Mouse (Mus musculus) lung, adult 2 months (tissue): ENCODE measurements around the gene Rtn1. TPM values are rescaled to one million over a fixed set of nuclear protein-coding genes. Genes with fewer than 3 reads are reported as not detected.

ENCODE experiments used
- DNase-seq: peaks from one replicate; pipeline ENCODE4 v3.0.0; 2022
- H3K4me1 ChIP-seq: fragments of 200-500 bp; 2 replicates; pipeline ENCODE4 v1.6.1; 2011; ENCODE audit warnings: low read length; ENCODE audit not compliant: control insufficient read depth, insufficient read depth
- H3K4me3 ChIP-seq: fragments of 200-500 bp; replicated peaks from 2 replicates; pipeline ENCODE3; 2011; ENCODE audit warnings: low read depth, mild to moderate bottlenecking, control low read depth, low read length; ENCODE audit errors: extremely low read depth
- CTCF ChIP-seq: fragments of 200-500 bp; IDR thresholded peaks from 2 replicates; pipeline ENCODE4 v1.5.1; 2011; ENCODE audit warnings: mild to moderate bottlenecking, low read length, control low read depth; ENCODE audit not compliant: insufficient read depth
- POLR2A ChIP-seq: fragments of 200-500 bp; IDR thresholded peaks from 2 replicates; pipeline ENCODE4 v1.6.1; 2011; ENCODE audit warnings: low read depth, mild to moderate bottlenecking, control low read depth, low read length, borderline replicate concordance; ENCODE audit errors: extremely low read depth
- WGBS: fragments of 180-500 bp; shearing (Covaris S2); methylation state at CpG from one replicate; pipeline ENCODE4 v1.1.7; 2018; 5-methylcytosine and 5-hydroxymethylcytosine counted together
- polyA plus RNA-seq: library from polyadenylated mRNA; depleted of rRNA; stranded (reverse); fragments of >200 nt; gene quantifications from 2 replicates; pipeline ENCODE4 v1.2.3, GENCODE M21; 2012; rRNA removed

Gene Rtn1
- polyA plus RNA-seq: 7.5 and 9.2 TPM in 2 replicates

- H3K4me1 ChIP-seq: no peaks in the 10 kb centered on the region
- TF ChIP-seq CTCF (no peak), POLR2A (no peak)
- WGBS: 44% methylated on average over 6 of the region's 6 CpGs
Observed at GRCm38 (mm10) chr12:72408954-72409353, at the start of gene Rtn1. Gene Rtn1, minus strand, starts transcription at chr12:72409054.

GRCm38 (mm10) chr12:72453941-72454340, 45.1 kb upstream of the Rtn1 start:
- no peak for TF ChIP-seq POLR2A
- TF ChIP-seq CTCF: no peak
- H3K4me1 ChIP-seq: no peaks in the 10 kb centered on the region

More at GRCm38 (mm10) chr12:72408954-72409353, at the start of gene Rtn1:
- no peak for DNase-seq
- H3K4me3 ChIP-seq: peak within 1 kb of the TSS; percentile 55

GRCm38 (mm10) chr12:72441839-72442576, 33.2 kb upstream of the Rtn1 start, which contains the start of gene Lrrc9:
Gene Lrrc9, plus strand, starts transcription at chr12:72441866.
- no peak for DNase-seq

More at GRCm38 (mm10) chr12:72453941-72454340, 45.1 kb upstream of the Rtn1 start:
- WGBS: 62% methylated on average over 17 of the region's 17 CpGs
- no peak overlapping the region for H3K4me3 ChIP-seq
- no peak for DNase-seq

GRCm38 (mm10) chr12:72438961-72439480, 30.2 kb upstream of the Rtn1 start:
- DNase-seq: no peak
- Histone ChIP-seq H3K4me3 (no peak overlapping the region), H3K4me1 (peaks cover 2% of the 10 kb centered on the region; the same call in 1 of the 2 replicates)
- 47% methylated on average over 6 of the region's 6 CpGs for WGBS
- TF ChIP-seq CTCF (no peak), POLR2A (no peak)

More at GRCm38 (mm10) chr12:72441839-72442576, 33.2 kb upstream of the Rtn1 start, which contains the start of gene Lrrc9:
- Histone ChIP-seq H3K4me3 (peak within 1 kb of the TSS; percentile 57), H3K4me1 (peaks cover 2% of the 10 kb centered on the region; the same call in 1 of the 2 replicates)
- 5% methylated on average over 31 of the region's 31 CpGs for WGBS
- TF ChIP-seq CTCF (no peak), POLR2A (peak; percentile 44; the same call in 1 of the 2 replicates)

- no peak overlapping the region for H3K4me3 ChIP-seq
- H3K4me1 ChIP-seq: peaks cover 6% of the 10 kb centered on the region
- no peak for TF ChIP-seq CTCF
- no peak for TF ChIP-seq POLR2A
- WGBS: 78% methylated on average over 10 of the region's 10 CpGs
- no peak for DNase-seq
Observed at GRCm38 (mm10) chr12:72437676-72438341, 29.0 kb upstream of the Rtn1 start.

GRCm38 (mm10) chr12:72433241-72433865, 24.5 kb upstream of the Rtn1 start:
- Histone ChIP-seq H3K4me3 (no peak overlapping the region), H3K4me1 (peaks cover 4% of the 10 kb centered on the region)
- no peak for DNase-seq
- WGBS: 29% methylated on average over 9 of the region's 9 CpGs
- TF ChIP-seq POLR2A (no peak), CTCF (no peak)

- Histone ChIP-seq H3K4me3 (no peak overlapping the region), H3K4me1 (peaks cover 4% of the 10 kb centered on the region)
- DNase-seq: no peak
- no peak for TF ChIP-seq CTCF
- TF ChIP-seq POLR2A: no peak
- WGBS: 64% methylated on average over 4 of the region's 4 CpGs
Observed at GRCm38 (mm10) chr12:72432209-72432608, 23.4 kb upstream of the Rtn1 start.

- peak; percentile 49 for DNase-seq
- TF ChIP-seq POLR2A: no peak
- TF ChIP-seq CTCF: peak; percentile 82
- Histone ChIP-seq H3K4me3 (no peak overlapping the region), H3K4me1 (no peaks in the 10 kb centered on the region)
- 17% methylated on average over 11 of the region's 11 CpGs for WGBS
Observed at GRCm38 (mm10) chr12:72427722-72428126, 18.9 kb upstream of the Rtn1 start.

GRCm38 (mm10) chr12:72422681-72423080, 13.8 kb upstream of the Rtn1 start:
- WGBS: 48% methylated on average over 4 of the region's 4 CpGs
- no peak for DNase-seq

More at GRCm38 (mm10) chr12:72422681-72423080, 13.8 kb upstream of the Rtn1 start:
- no peak overlapping the region for H3K4me3 ChIP-seq
- H3K4me1 ChIP-seq: no peaks in the 10 kb centered on the region
- no peak for TF ChIP-seq CTCF
- TF ChIP-seq POLR2A: no peak
